ENCODE assay signal across 8 mouse cellular contexts in genomic region chr13:23700786-23701520, GRCm38 (mm10). TPM values are rescaled to one million over a fixed set of nuclear protein-coding genes. Genes with fewer than 3 reads are reported as not detected.
DNase-seq lines count a peak whose midpoint lies in the region; ATAC-seq lines count a peak whose summit lies in the region.

No protein-coding gene starts in this region.

- WGBS in embryonic facial prominence, embryonic 10.5 days, result 32% methylated on average over 8 of the region's 8 CpGs
- 33% methylated on average over 8 of the region's 8 CpGs for WGBS in limb, embryonic 13.5 days
- 28% methylated on average over 8 of the region's 8 CpGs for WGBS in midbrain, embryonic 16.5 days

- DNase-seq in 3T3-L1 (ENCODE audit: low read depth, low spot score), result peak; percentile 90
- DNase-seq in adipocyte (ENCODE audit: low spot score), result peak; percentile 86
- peak; percentile 78 for DNase-seq in embryonic facial prominence, embryonic 10.5 days (ENCODE audit: low spot score)
- DNase-seq in heart, adult 18-20 months, result peak; percentile 84 to 85
- peak; percentile 91 for DNase-seq in kidney, adult 9 months
- DNase-seq in splenic B cell, adult 2 months (ENCODE audit: low read depth, low spot score), result peak; percentile 91

- peak overlapping the region; percentile 25; the same call in 1 of the 2 replicates for H3K9ac ChIP-seq in limb, embryonic 13.5 days
- no peak overlapping the region for H3K9ac ChIP-seq in midbrain, embryonic 16.5 days (ENCODE audit: low read depth, low read length)

- no peaks in the 10 kb centered on the region for H3K9me3 ChIP-seq in embryonic facial prominence, embryonic 10.5 days
- no peaks in the 10 kb centered on the region for H3K9me3 ChIP-seq in limb, embryonic 13.5 days
- H3K9me3 ChIP-seq in midbrain, embryonic 16.5 days (replicated peaks; ENCODE audit: control insufficient read depth, low read length, poor library complexity, severe bottlenecking), result no peaks in the 10 kb centered on the region

- H3K36me3 ChIP-seq in embryonic facial prominence, embryonic 10.5 days (replicated peaks), result no peaks in the 10 kb centered on the region
- H3K36me3 ChIP-seq in limb, embryonic 13.5 days, result no peaks in the 10 kb centered on the region
- no peaks in the 10 kb centered on the region for H3K36me3 ChIP-seq in midbrain, embryonic 16.5 days (ENCODE audit: control insufficient read depth, insufficient read depth, low read length)
- no peaks in the 10 kb centered on the region for H3K36me3 ChIP-seq in splenic B cell, adult 2 months (ENCODE audit: control insufficient read depth, insufficient read depth, low read length, poor library complexity, severe bottlenecking)

- peak overlapping the region; percentile 35 for H3K27ac ChIP-seq in embryonic facial prominence, embryonic 10.5 days (replicated peaks)
- no peak overlapping the region for H3K27ac ChIP-seq in limb, embryonic 13.5 days
- H3K27ac ChIP-seq in midbrain, embryonic 16.5 days (ENCODE audit: low read length), result no peak overlapping the region

- ATAC-seq in limb, embryonic 13.5 days (ENCODE audit: low FRiP score, low read depth), result peak; percentile 33; the same call in 1 of the 2 replicates
- 0 out of 2 replicates have a peak, but pooled peaks have one; percentile 15 for ATAC-seq in midbrain, embryonic 16.5 days

- no peak overlapping the region for H3K4me2 ChIP-seq in limb, embryonic 13.5 days (replicated peaks)
- H3K4me2 ChIP-seq in midbrain, embryonic 16.5 days (ENCODE audit: low read length), result no peak overlapping the region

- no peaks in the 10 kb centered on the region for H3K27me3 ChIP-seq in embryonic facial prominence, embryonic 10.5 days (replicated peaks; ENCODE audit: low read depth, poor library complexity, severe bottlenecking)
- H3K27me3 ChIP-seq in limb, embryonic 13.5 days, result no peaks in the 10 kb centered on the region
- no peaks in the 10 kb centered on the region for H3K27me3 ChIP-seq in midbrain, embryonic 16.5 days (ENCODE audit: control insufficient read depth, insufficient read depth, low read depth, low read length)
- H3K27me3 ChIP-seq in splenic B cell, adult 2 months (ENCODE audit: control insufficient read depth, insufficient read depth, low read length, poor library complexity, severe bottlenecking), result no peaks in the 10 kb centered on the region

- H3K4me1 ChIP-seq in embryonic facial prominence, embryonic 10.5 days, result peaks cover 17% of the 10 kb centered on the region
- peaks cover 15% of the 10 kb centered on the region for H3K4me1 ChIP-seq in limb, embryonic 13.5 days
- peaks cover 11% of the 10 kb centered on the region for H3K4me1 ChIP-seq in midbrain, embryonic 16.5 days (ENCODE audit: control insufficient read depth, insufficient read depth, low read length)

- H3K4me3 ChIP-seq in embryonic facial prominence, embryonic 10.5 days, result 0 out of 2 replicates have a peak overlapping the region, but pooled peaks have one; percentile 11
- H3K4me3 ChIP-seq in limb, embryonic 13.5 days, result no peak overlapping the region
- no peak overlapping the region for H3K4me3 ChIP-seq in midbrain, embryonic 16.5 days (ENCODE audit: low read depth, low read length)

RNA-seq across cellular contexts. Expression of gene Hist1h4c, which starts 2.7 kb away (rescaled TPM):
- 6.6 and 6.8 TPM in 2 replicates for polyA plus RNA-seq in embryonic facial prominence, embryonic 10.5 days (2016; fragmentation: Nextera tagmentation; extraction: Ambion mirVana)
- total RNA-seq in heart, adult 18-20 months (2021), result 10 to 100 TPM; 42.5 to 46.8 TPM
- polyA plus RNA-seq in limb, embryonic 13.5 days (2015; fragmentation: Nextera tagmentation; extraction: Ambion mirVana), result 9.0 and 10.3 TPM in 2 replicates
- polyA plus RNA-seq in midbrain, embryonic 16.5 days (2015; fragmentation: Nextera tagmentation; extraction: Ambion mirVana), result 1.8 and 3.2 TPM in 2 replicates

RNA-seq across cellular contexts. Expression of gene Hist1h1t, which starts 5.3 kb away (rescaled TPM):
- 0.28 TPM in 1 of 2 replicates, not detected in the other for polyA plus RNA-seq in embryonic facial prominence, embryonic 10.5 days (2016; fragmentation: Nextera tagmentation; extraction: Ambion mirVana)
- not detected for total RNA-seq in heart, adult 18-20 months (2021)
- 0.36 and 0.43 TPM in 2 replicates for polyA plus RNA-seq in limb, embryonic 13.5 days (2015; fragmentation: Nextera tagmentation; extraction: Ambion mirVana)
- polyA plus RNA-seq in midbrain, embryonic 16.5 days (2015; fragmentation: Nextera tagmentation; extraction: Ambion mirVana), result not detected in 2 replicates

RNA-seq across cellular contexts. Expression of gene Hfe, which starts 9.7 kb away (rescaled TPM):
- 1.5 and 2.0 TPM in 2 replicates for polyA plus RNA-seq in embryonic facial prominence, embryonic 10.5 days (2016; fragmentation: Nextera tagmentation; extraction: Ambion mirVana)
- 10 to 100 TPM; 60.9 to 64.1 TPM for total RNA-seq in heart, adult 18-20 months (2021)
- polyA plus RNA-seq in limb, embryonic 13.5 days (2015; fragmentation: Nextera tagmentation; extraction: Ambion mirVana), result 5.2 and 5.5 TPM in 2 replicates
- 2.8 and 3.8 TPM in 2 replicates for polyA plus RNA-seq in midbrain, embryonic 16.5 days (2015; fragmentation: Nextera tagmentation; extraction: Ambion mirVana)

RNA-seq across cellular contexts. Expression of gene Hist1h2bc, which starts 17.0 kb away (rescaled TPM):
- 19.0 and 20.3 TPM in 2 replicates for polyA plus RNA-seq in embryonic facial prominence, embryonic 10.5 days (2016; fragmentation: Nextera tagmentation; extraction: Ambion mirVana)
- total RNA-seq in heart, adult 18-20 months (2021), result 10 to 100 TPM; 71.2 to 76.1 TPM
- 35.3 and 35.7 TPM in 2 replicates for polyA plus RNA-seq in limb, embryonic 13.5 days (2015; fragmentation: Nextera tagmentation; extraction: Ambion mirVana)
- polyA plus RNA-seq in midbrain, embryonic 16.5 days (2015; fragmentation: Nextera tagmentation; extraction: Ambion mirVana), result 14.9 and 17.1 TPM in 2 replicates

RNA-seq across cellular contexts. Expression of gene Hist1h2ac, which starts 17.2 kb away (rescaled TPM):
- polyA plus RNA-seq in embryonic facial prominence, embryonic 10.5 days (2016; fragmentation: Nextera tagmentation; extraction: Ambion mirVana), result 0.91 and 1.3 TPM in 2 replicates
- 1 to 10 TPM; 1.2 to 1.3 TPM for total RNA-seq in heart, adult 18-20 months (2021)
- 1.00 and 1.3 TPM in 2 replicates for polyA plus RNA-seq in limb, embryonic 13.5 days (2015; fragmentation: Nextera tagmentation; extraction: Ambion mirVana)
- polyA plus RNA-seq in midbrain, embryonic 16.5 days (2015; fragmentation: Nextera tagmentation; extraction: Ambion mirVana), result 0.23 and 0.32 TPM in 2 replicates
